Mouse (Mus musculus): ENCODE measurements around the gene Gm1604a. TPM values are rescaled to one million over a fixed set of nuclear protein-coding genes. Genes with fewer than 3 reads are reported as not detected.
"Not testable (repeated sequence)": the region's sequence is repeated elsewhere in the genome, so short reads cannot be mapped to it uniquely, and the experiment has no call there.

Gene Gm1604a
- total and polyA plus RNA-seq, 3 experiments: not detected

- H3K4me1 ChIP-seq (ENCODE audit: control insufficient read depth, insufficient read depth, low read length); intact Hi-C loops (cut with DNase I); DNase-seq; H3K27me3 ChIP-seq (ENCODE audit: control insufficient read depth, insufficient read depth, low read length); H3K9ac ChIP-seq (ENCODE audit: low read depth, low read length); H3K36me3 ChIP-seq (ENCODE audit: control insufficient read depth, insufficient read depth, low read length); H3K79me2 ChIP-seq (replicated peaks; ENCODE audit: control insufficient read depth, insufficient read depth, low read length); H3K27ac ChIP-seq; H3K4me3 ChIP-seq: not testable (repeated sequence)
- WGBS: 69% methylated on average over 3 of the region's 17 CpGs
These were observed 8.1 kb downstream of the Gm1604a start for GRCm38 (mm10) chr17:7033192-7034166.

- H3K27me3 ChIP-seq (ENCODE audit: control insufficient read depth, insufficient read depth, low read length); H3K4me1 ChIP-seq (ENCODE audit: control insufficient read depth, insufficient read depth, low read length); H3K9ac ChIP-seq (ENCODE audit: low read depth, low read length); H3K27ac ChIP-seq; H3K36me3 ChIP-seq (ENCODE audit: control insufficient read depth, insufficient read depth, low read length); H3K79me2 ChIP-seq (replicated peaks; ENCODE audit: control insufficient read depth, insufficient read depth, low read length); intact Hi-C loops (cut with DNase I); DNase-seq; H3K4me3 ChIP-seq: not testable (repeated sequence)
- WGBS: 51% methylated on average over 2 of the region's 4 CpGs
These were observed 43.7 kb downstream of the Gm1604a start for GRCm38 (mm10) chr17:7068997-7069539.

- H3K36me3 ChIP-seq (ENCODE audit: control insufficient read depth, insufficient read depth, low read length); H3K9ac ChIP-seq (ENCODE audit: low read depth, low read length); H3K27ac ChIP-seq; DNase-seq; H3K27me3 ChIP-seq (ENCODE audit: control insufficient read depth, insufficient read depth, low read length); H3K4me1 ChIP-seq (ENCODE audit: control insufficient read depth, insufficient read depth, low read length); H3K4me3 ChIP-seq; intact Hi-C loops (cut with DNase I); H3K79me2 ChIP-seq (replicated peaks; ENCODE audit: control insufficient read depth, insufficient read depth, low read length): not testable (repeated sequence)
- 78% methylated on average over 6 of the region's 7 CpGs for WGBS
These were observed 44.3 kb downstream of the Gm1604a start for GRCm38 (mm10) chr17:7069561-7070240.

GRCm38 (mm10) chr17:7074494-7074893, 49.1 kb downstream of the Gm1604a start:
- H3K4me3 ChIP-seq; H3K27me3 ChIP-seq (ENCODE audit: control insufficient read depth, insufficient read depth, low read length); H3K79me2 ChIP-seq (replicated peaks; ENCODE audit: control insufficient read depth, insufficient read depth, low read length); H3K27ac ChIP-seq; intact Hi-C loops (cut with DNase I); H3K9ac ChIP-seq (ENCODE audit: low read depth, low read length); H3K4me1 ChIP-seq (ENCODE audit: control insufficient read depth, insufficient read depth, low read length); H3K36me3 ChIP-seq (ENCODE audit: control insufficient read depth, insufficient read depth, low read length): not testable (repeated sequence)
- TF ChIP-seq CTCF (IDR thresholded peaks at IDR 0.05) (peak; percentile 48), EP300 (IDR thresholded peaks at IDR 0.05; ENCODE audit: insufficient read depth, low read depth, low read length) (0 out of 2 replicates have a peak, but pooled peaks have one; percentile 13)
- DNase-seq: peak; percentile 14 to 42
- 25% methylated on average over 3 of the region's 3 CpGs for WGBS

GRCm38 (mm10) chr17:7075519-7075918, 50.2 kb downstream of the Gm1604a start:
- intact Hi-C loops (cut with DNase I); DNase-seq; H3K36me3 ChIP-seq (ENCODE audit: control insufficient read depth, insufficient read depth, low read length); H3K4me1 ChIP-seq (ENCODE audit: control insufficient read depth, insufficient read depth, low read length); H3K79me2 ChIP-seq (replicated peaks; ENCODE audit: control insufficient read depth, insufficient read depth, low read length); H3K27me3 ChIP-seq (ENCODE audit: control insufficient read depth, insufficient read depth, low read length); H3K9ac ChIP-seq (ENCODE audit: low read depth, low read length); H3K4me3 ChIP-seq; H3K27ac ChIP-seq: not testable (repeated sequence)
- 78% methylated on average over 5 of the region's 6 CpGs for WGBS

GRCm38 (mm10) chr17:7079558-7079957, 54.2 kb downstream of the Gm1604a start:
- TF ChIP-seq CTCF (IDR thresholded peaks at IDR 0.05): peak; percentile 49
- intact Hi-C loops (cut with DNase I); H3K79me2 ChIP-seq (replicated peaks; ENCODE audit: control insufficient read depth, insufficient read depth, low read length); H3K4me1 ChIP-seq (ENCODE audit: control insufficient read depth, insufficient read depth, low read length); H3K4me3 ChIP-seq; H3K27ac ChIP-seq; H3K27me3 ChIP-seq (ENCODE audit: control insufficient read depth, insufficient read depth, low read length); H3K9ac ChIP-seq (ENCODE audit: low read depth, low read length); H3K36me3 ChIP-seq (ENCODE audit: control insufficient read depth, insufficient read depth, low read length): not testable (repeated sequence)
- DNase-seq: peak; percentile 21 to 40
- 0% methylated on average over 1 of the region's 4 CpGs for WGBS

GRCm38 (mm10) chr17:7084523-7084922, 59.2 kb downstream of the Gm1604a start:
- DNase-seq; H3K36me3 ChIP-seq (ENCODE audit: control insufficient read depth, insufficient read depth, low read length); H3K4me1 ChIP-seq (ENCODE audit: control insufficient read depth, insufficient read depth, low read length); H3K27me3 ChIP-seq (ENCODE audit: control insufficient read depth, insufficient read depth, low read length); H3K4me3 ChIP-seq; H3K27ac ChIP-seq; intact Hi-C loops (cut with DNase I); H3K9ac ChIP-seq (ENCODE audit: low read depth, low read length); H3K79me2 ChIP-seq (replicated peaks; ENCODE audit: control insufficient read depth, insufficient read depth, low read length): not testable (repeated sequence)
- no CpG with 5 or more reads among the region's 5 CpGs for WGBS

GRCm38 (mm10) chr17:7085469-7086168, 60.3 kb downstream of the Gm1604a start:
- H3K79me2 ChIP-seq (replicated peaks; ENCODE audit: control insufficient read depth, insufficient read depth, low read length); intact Hi-C loops (cut with DNase I); H3K9ac ChIP-seq (ENCODE audit: low read depth, low read length); H3K27ac ChIP-seq; H3K27me3 ChIP-seq (ENCODE audit: control insufficient read depth, insufficient read depth, low read length); DNase-seq; H3K36me3 ChIP-seq (ENCODE audit: control insufficient read depth, insufficient read depth, low read length); H3K4me3 ChIP-seq; H3K4me1 ChIP-seq (ENCODE audit: control insufficient read depth, insufficient read depth, low read length): not testable (repeated sequence)
- no CpG with 5 or more reads among the region's 12 CpGs for WGBS

GRCm38 (mm10) chr17:7086836-7087235, 61.5 kb downstream of the Gm1604a start:
- H3K27me3 ChIP-seq (ENCODE audit: control insufficient read depth, insufficient read depth, low read length); H3K4me3 ChIP-seq; H3K9ac ChIP-seq (ENCODE audit: low read depth, low read length); H3K4me1 ChIP-seq (ENCODE audit: control insufficient read depth, insufficient read depth, low read length); DNase-seq; intact Hi-C loops (cut with DNase I); H3K79me2 ChIP-seq (replicated peaks; ENCODE audit: control insufficient read depth, insufficient read depth, low read length); H3K27ac ChIP-seq; H3K36me3 ChIP-seq (ENCODE audit: control insufficient read depth, insufficient read depth, low read length): not testable (repeated sequence)
- WGBS: 93% methylated on average over 6 of the region's 8 CpGs

All from heart, adult 2 months (tissue).